Mouse (Mus musculus) forebrain, embryonic 10.5 days (tissue): ENCODE measurements around the gene Tnk1. TPM values are rescaled to one million over a fixed set of nuclear protein-coding genes. Genes with fewer than 3 reads are reported as not detected.

Experiments used
- DNase-seq: peaks from one replicate; pipeline ENCODE4 v3.0.0-alpha.2; 2017; ENCODE audit warnings: low spot score; ENCODE audit errors: extremely low spot score
- H3K27ac ChIP-seq: fragments of 300-500 bp; sonication (generic); 2 replicates; pipeline ENCODE4 v1.5.1; 2016; ENCODE audit warnings: mild to moderate bottlenecking
- H3K27me3 ChIP-seq: fragments of 300-500 bp; sonication (generic); 2 replicates; pipeline ENCODE4 v1.6.1; 2016; ENCODE audit warnings: mild to moderate bottlenecking; ENCODE audit not compliant: poor library complexity, severe bottlenecking
- H3K36me3 ChIP-seq: fragments of 300-500 bp; sonication (generic); replicated peaks from 2 replicates; pipeline ENCODE4 v1.6.1; 2016; ENCODE audit warnings: mild to moderate bottlenecking, moderate library complexity
- H3K4me1 ChIP-seq: fragments of 300-500 bp; sonication (generic); 2 replicates; pipeline ENCODE4 v1.6.1; 2016
- H3K4me3 ChIP-seq: fragments of 300-500 bp; sonication (generic); 2 replicates; pipeline ENCODE4 v1.5.1; 2016; ENCODE audit warnings: mild to moderate bottlenecking, moderate library complexity
- H3K9me3 ChIP-seq: fragments of 300-500 bp; sonication (generic); 2 replicates; pipeline ENCODE4 v1.6.1; 2016; ENCODE audit warnings: mild to moderate bottlenecking, moderate library complexity
- WGBS: fragments of 180-500 bp; shearing (Covaris S2); methylation state at CpG from one replicate; pipeline ENCODE4 v1.1.7; 2016; 5-methylcytosine and 5-hydroxymethylcytosine counted together
- polyA plus RNA-seq: library from polyadenylated mRNA; unstranded; fragments of >200 nt; fragmentation: Nextera tagmentation; extraction: Ambion mirVana; gene quantifications from 2 replicates; pipeline ENCODE4 v1.2.1, GENCODE M21; 2016

Tnk1 gene
- polyA plus RNA-seq, 1 experiment from 2014 or later, result 1.9 TPM

- H3K4me3 ChIP-seq, result no peak overlapping the region
- WGBS, result 88% methylated on average over 9 of the region's 9 CpGs
Observed at GRCm38 (mm10) chr11:69849128-69849527, 9.4 kb downstream of the Tnk1 start.

DNA sequence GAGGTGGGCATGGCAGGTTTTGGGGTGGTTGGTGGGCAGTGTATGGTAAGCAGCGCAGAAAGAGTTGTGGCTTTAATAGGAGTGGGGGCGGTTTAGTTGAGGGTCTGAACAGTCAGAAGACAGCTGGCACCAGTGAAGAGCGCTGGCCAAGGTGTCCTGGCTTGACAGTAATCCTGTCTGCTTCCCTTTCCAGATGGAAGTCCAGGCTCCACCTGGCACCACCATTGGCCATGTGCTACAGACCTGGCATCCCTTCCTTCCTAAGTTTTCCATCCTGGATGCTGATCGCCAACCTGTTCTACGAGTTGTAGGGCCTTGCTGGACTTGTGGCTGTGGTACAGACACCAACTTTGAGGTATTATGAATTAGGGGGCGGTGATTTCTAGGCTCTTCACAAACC is 10.5 kb downstream of the Tnk1 start:
- Histone ChIP-seq H3K27me3 (no peaks in the 10 kb centered on the region), H3K4me3 (peak overlapping the region; percentile 82; the same call in 1 of the 2 replicates), H3K36me3 (peaks cover 55% of the 10 kb centered on the region), H3K9me3 (no peaks in the 10 kb centered on the region), H3K27ac (peak overlapping the region; percentile 97; the same call in 1 of the 2 replicates), H3K4me1 (peaks cover 45% of the 10 kb centered on the region)
- WGBS, result 96% methylated on average over 6 of the region's 6 CpGs
- no peak for DNase-seq

More at GRCm38 (mm10) chr11:69849128-69849527, 9.4 kb downstream of the Tnk1 start:
- DNase-seq, result no peak
- H3K9me3 ChIP-seq, result no peaks in the 10 kb centered on the region
- peaks cover 56% of the 10 kb centered on the region for H3K4me1 ChIP-seq
- H3K27ac ChIP-seq, result no peak overlapping the region
- no peaks in the 10 kb centered on the region for H3K27me3 ChIP-seq
- H3K36me3 ChIP-seq, result peaks cover 55% of the 10 kb centered on the region

- Histone ChIP-seq H3K4me3 (peak overlapping the region; percentile 82), H3K4me1 (peaks cover 43% of the 10 kb centered on the region), H3K9me3 (no peaks in the 10 kb centered on the region), H3K27me3 (no peaks in the 10 kb centered on the region), H3K27ac (peak overlapping the region; percentile 97), H3K36me3 (peaks cover 45% of the 10 kb centered on the region)
- WGBS, result 11% methylated on average over 37 of the region's 37 CpGs
- no peak for DNase-seq
Observed at GRCm38 (mm10) chr11:69846738-69847688, 11.5 kb downstream of the Tnk1 start.

DNA sequence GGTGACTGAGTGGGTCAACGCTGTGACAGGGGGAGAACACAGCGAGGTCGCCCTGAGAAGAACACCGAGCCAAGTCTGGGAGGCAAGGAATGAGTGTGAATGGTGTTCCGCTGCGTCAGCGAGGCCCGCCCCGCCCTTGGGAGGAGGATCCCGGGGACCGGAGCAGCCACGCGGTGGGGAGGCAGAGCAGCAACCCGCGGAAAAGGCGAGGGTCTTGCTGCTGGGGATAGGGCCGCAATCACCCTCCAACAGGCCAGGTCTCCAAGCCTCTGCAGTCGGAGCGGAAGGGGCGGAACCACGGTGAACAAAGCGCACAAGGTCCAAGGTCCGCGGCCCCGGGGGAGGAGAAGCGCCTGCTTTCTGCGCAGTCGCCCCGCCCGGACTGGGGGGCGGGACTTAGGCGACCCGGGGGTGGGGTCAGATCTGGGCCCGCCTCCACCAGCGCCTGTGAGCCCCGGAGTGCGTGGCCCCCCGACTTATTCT is 12.3 kb downstream of the Tnk1 start, which contains the start of gene Plscr3:
Gene Plscr3 (plus strand): TSS at position 179 of the 483 bp plus-strand sequence.
- H3K27me3 ChIP-seq, result no peaks in the 10 kb centered on the region
- H3K36me3 ChIP-seq, result peaks cover 37% of the 10 kb centered on the region

DNA sequence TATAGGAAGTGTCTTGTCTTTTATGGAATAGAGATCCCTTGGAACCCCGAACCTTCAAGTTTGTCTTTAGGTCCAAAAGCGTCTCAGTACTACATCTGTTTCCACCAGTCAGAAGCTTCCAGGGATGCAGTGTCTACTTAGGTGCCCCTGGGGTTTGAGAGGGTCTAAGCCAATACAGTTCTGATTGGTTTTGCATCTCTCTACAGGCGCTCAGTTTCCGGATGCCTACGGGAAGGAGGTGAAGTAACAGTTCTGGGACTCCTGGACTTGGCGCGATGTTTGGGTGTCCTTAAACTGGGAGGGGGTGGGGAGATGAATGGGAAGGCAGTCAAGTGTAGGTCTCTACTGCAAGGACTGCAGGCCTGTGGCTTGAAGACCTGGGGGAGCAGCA is 19.8 kb downstream of the Tnk1 start:
- H3K36me3 ChIP-seq, result peaks cover 4% of the 10 kb centered on the region
- H3K27me3 ChIP-seq, result peaks cover 33% of the 10 kb centered on the region
- no peak for DNase-seq
- no peaks in the 10 kb centered on the region for H3K9me3 ChIP-seq
- H3K4me3 ChIP-seq, result peak overlapping the region; percentile 75
- peak overlapping the region; percentile 87 for H3K27ac ChIP-seq
- 4% methylated on average over 7 of the region's 7 CpGs for WGBS
- H3K4me1 ChIP-seq, result peaks cover 59% of the 10 kb centered on the region

More for the DNA sequence above, 12.3 kb downstream of the Tnk1 start, which contains the start of gene Plscr3:
- peak within 1 kb of the TSS; percentile 97 for H3K27ac ChIP-seq
- DNase-seq, result peak; percentile 95
- H3K4me1 ChIP-seq, result peaks cover 41% of the 10 kb centered on the region
- H3K4me3 ChIP-seq, result peak within 1 kb of the TSS; percentile 82
- no peaks in the 10 kb centered on the region for H3K9me3 ChIP-seq
- under 1% methylated on average over 37 of the region's 38 CpGs for WGBS

DNA sequence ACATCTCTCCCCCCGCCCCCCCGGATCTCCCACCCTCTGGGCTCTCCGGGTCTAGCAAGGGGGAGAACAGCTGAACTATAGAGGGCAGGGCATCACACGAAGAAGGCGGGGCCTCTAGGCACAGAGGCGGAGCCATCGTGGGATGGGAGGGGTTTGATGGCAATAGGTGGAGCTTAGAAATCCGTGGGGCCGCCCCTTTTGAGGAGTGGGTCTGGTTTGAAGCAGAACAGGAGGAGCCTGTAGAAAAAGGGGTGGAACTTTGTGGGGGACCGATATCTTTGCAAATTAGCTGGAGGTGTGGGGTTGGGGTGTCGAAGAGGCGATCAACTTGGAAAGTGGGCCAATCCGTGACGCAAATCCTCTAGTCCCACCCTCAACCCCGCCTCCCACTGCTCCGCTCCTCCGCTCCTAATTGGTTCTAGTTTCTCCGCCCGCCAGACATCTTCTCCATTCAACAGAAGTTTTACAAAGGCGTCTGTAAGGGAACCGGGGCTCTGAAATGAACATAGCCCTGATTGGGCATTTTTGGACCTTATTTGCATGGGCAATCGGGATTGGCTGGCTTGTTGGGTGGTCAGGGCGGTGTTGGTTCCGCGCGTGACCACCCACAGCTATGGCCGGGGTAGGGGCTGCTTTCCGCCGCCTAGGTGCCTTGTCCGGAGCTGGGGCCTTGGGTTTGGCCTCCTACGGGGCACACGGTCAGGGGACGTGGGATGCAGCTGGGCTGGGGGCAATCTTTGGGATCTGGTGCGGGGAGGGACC is 20.4 kb downstream of the Tnk1 start, which contains the start of gene Tmem256:
Gene Tmem256 (plus strand): TSS at position 563 of the 762 bp plus-strand sequence.
- Histone ChIP-seq H3K4me3 (peak within 1 kb of the TSS; percentile 75), H3K9me3 (no peaks in the 10 kb centered on the region), H3K36me3 (peaks cover 10% of the 10 kb centered on the region), H3K27me3 (peaks cover 39% of the 10 kb centered on the region), H3K4me1 (peaks cover 62% of the 10 kb centered on the region), H3K27ac (peak within 1 kb of the TSS; percentile 87)
- DNase-seq, result peak; percentile 96
- under 1% methylated on average over 34 of the region's 34 CpGs for WGBS

- peaks cover 15% of the 10 kb centered on the region for H3K36me3 ChIP-seq
- peaks cover 44% of the 10 kb centered on the region for H3K27me3 ChIP-seq
- peaks cover 62% of the 10 kb centered on the region for H3K4me1 ChIP-seq
- H3K27ac ChIP-seq, result peak within 1 kb of the TSS; percentile 87
- no peak for DNase-seq
- under 1% methylated on average over 32 of the region's 32 CpGs for WGBS
- no peaks in the 10 kb centered on the region for H3K9me3 ChIP-seq
- H3K4me3 ChIP-seq, result peak within 1 kb of the TSS; percentile 75
Observed at GRCm38 (mm10) chr11:69837604-69837951, 21.0 kb downstream of the Tnk1 start, which contains the start of gene Nlgn2. TSS of gene Nlgn2 (minus strand) at chr11:69837784.

GRCm38 (mm10) chr11:69836703-69837576 is 21.6 kb downstream of the Tnk1 start:
- Histone ChIP-seq H3K27ac (peak overlapping the region; percentile 87), H3K36me3 (peaks cover 22% of the 10 kb centered on the region), H3K9me3 (no peaks in the 10 kb centered on the region), H3K4me3 (peak overlapping the region; percentile 75), H3K4me1 (peaks cover 62% of the 10 kb centered on the region), H3K27me3 (peaks cover 51% of the 10 kb centered on the region)
- under 1% methylated on average over 52 of the region's 52 CpGs for WGBS
- peak; percentile 54 for DNase-seq

GRCm38 (mm10) chr11:69835966-69836335 is 22.6 kb downstream of the Tnk1 start:
- H3K9me3 ChIP-seq, result no peaks in the 10 kb centered on the region
- DNase-seq, result no peak
- H3K4me1 ChIP-seq, result peaks cover 66% of the 10 kb centered on the region
- peaks cover 52% of the 10 kb centered on the region for H3K27me3 ChIP-seq
- 2% methylated on average over 4 of the region's 4 CpGs for WGBS
- peaks cover 31% of the 10 kb centered on the region for H3K36me3 ChIP-seq
- H3K27ac ChIP-seq, result peak overlapping the region; percentile 87
- peak overlapping the region; percentile 75 for H3K4me3 ChIP-seq

DNA sequence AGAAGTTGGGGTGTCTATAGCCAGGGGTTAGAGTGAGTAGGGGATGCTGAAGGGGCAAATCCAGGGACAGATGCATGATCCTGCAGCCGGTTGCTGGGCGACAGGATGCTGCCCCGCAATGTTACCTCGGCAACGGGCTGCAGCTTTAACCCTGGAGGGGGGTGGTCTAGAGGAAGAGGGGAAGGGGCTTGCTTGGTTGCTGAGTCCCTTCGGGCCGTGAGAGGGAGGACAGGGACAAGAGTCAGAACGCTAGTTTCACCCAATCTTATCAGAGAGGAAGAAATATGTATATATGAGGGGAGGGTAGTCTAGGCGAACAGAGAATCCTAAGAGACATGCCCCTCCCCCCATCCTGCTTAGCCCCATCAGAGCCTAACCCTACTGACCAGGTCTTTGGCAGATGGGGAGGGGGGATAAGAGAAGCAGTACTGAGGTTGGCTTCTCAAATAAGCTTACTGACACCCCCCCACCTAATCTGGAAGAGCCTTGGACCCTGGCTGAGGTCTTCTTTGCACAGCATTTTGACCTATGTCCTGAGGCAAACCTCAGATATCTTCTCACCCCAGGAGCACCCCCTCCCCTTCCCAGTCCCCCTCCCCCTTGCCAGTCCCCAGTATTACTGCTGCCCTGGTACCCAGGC is 23.1 kb downstream of the Tnk1 start:
- Histone ChIP-seq H3K27me3 (peaks cover 52% of the 10 kb centered on the region), H3K36me3 (peaks cover 33% of the 10 kb centered on the region), H3K27ac (peak overlapping the region; percentile 87), H3K9me3 (no peaks in the 10 kb centered on the region), H3K4me3 (peak overlapping the region; percentile 75), H3K4me1 (peaks cover 69% of the 10 kb centered on the region)
- peak; percentile 59 for DNase-seq
- WGBS, result 2% methylated on average over 9 of the region's 9 CpGs

DNA sequence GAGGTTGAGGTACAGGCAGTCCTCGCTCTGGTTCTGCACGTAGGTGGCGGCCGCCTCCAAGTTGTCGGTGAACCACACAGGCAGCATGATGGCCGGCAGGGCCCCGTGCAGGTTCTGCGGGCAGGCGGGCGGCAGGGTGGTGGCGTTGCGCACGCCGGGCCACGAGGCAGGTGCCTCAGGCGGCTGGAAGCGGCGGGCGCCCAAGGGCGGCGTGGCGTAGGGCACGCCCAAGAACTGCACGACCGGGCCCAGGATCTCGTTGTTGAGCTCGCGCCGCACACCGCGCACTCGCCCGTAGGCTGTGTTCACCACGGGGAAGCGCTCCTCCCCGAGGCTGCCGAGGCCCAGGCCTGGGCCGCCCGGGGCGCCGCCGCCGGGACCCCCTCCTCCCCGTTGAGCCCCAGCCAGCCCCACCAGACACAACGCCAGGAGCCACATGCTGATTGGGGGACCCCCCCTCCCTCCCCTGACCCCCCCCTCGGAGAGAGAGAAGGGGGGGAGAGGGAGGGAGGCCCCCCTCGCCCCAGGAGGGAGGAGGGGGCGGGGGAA is 24.5 kb downstream of the Tnk1 start:
- Histone ChIP-seq H3K27me3 (peaks cover 52% of the 10 kb centered on the region), H3K27ac (peak overlapping the region; percentile 87), H3K9me3 (no peaks in the 10 kb centered on the region), H3K36me3 (peaks cover 37% of the 10 kb centered on the region), H3K4me3 (peak overlapping the region; percentile 75), H3K4me1 (peaks cover 66% of the 10 kb centered on the region)
- DNase-seq, result no peak
- 6% methylated on average over 44 of the region's 48 CpGs for WGBS
